Mouse (Mus musculus) ES-Bruce4 (cell line): ENCODE measurements at regions not wholly inside any gene's neighbourhood (a gene's known extent, or its start where the extent isn't known, plus 50 kb on each side); places are given as distances from the start of the nearest gene placed in this dataset.

Experiments
- CTCF ChIP-seq: IDR thresholded peaks from one replicate; pipeline ENCODE4 v1.8.1; 2011; ENCODE audit warnings: low read depth, low read length
- EP300 ChIP-seq: IDR thresholded peaks from 2 replicates; pipeline ENCODE4 v1.6.1; 2011; ENCODE audit warnings: low read depth, low read length; ENCODE audit not compliant: insufficient read depth
- POLR2A ChIP-seq: IDR thresholded peaks from one replicate; pipeline ENCODE4 v1.8.1; 2011; ENCODE audit warnings: low read length; ENCODE audit not compliant: insufficient read depth

GRCm38 (mm10) chr1:141149899-141150298 lies 903.9 kb downstream of the Kcnt2 start:
- no peak for TF ChIP-seq POLR2A
- no peak for TF ChIP-seq CTCF
- TF ChIP-seq EP300, result no peak
